ENCODE assay signal across 9 mouse cellular contexts in genomic region chr11:43617924-43618323, GRCm38 (mm10). TPM values are rescaled to one million over a fixed set of nuclear protein-coding genes. Genes with fewer than 3 reads are reported as not detected.
A peak's percentile ranks its signal among the peaks of the same experiment; 100 is the strongest.
DNase-seq lines count a peak whose midpoint lies in the region; ATAC-seq lines count a peak whose summit lies in the region.
"Had no signal": no experiment of that assay in that cellular context is flagged by ENCODE, and none has a peak within 500 bp of the region (broad histone marks: within the 10 kb centered on the region; RNA-seq: fewer than 3 reads in every experiment).

No protein-coding gene starts in this region.

- H3K27me3 ChIP-seq in hindbrain, embryonic 15.5 days = no peaks in the 10 kb centered on the region

- no peak overlapping the region for H3K9ac ChIP-seq in hindbrain, embryonic 15.5 days

- ATAC-seq in hindbrain, embryonic 15.5 days (ENCODE audit: low FRiP score, low read depth) = peak; percentile 47; the same call in 1 of the 2 replicates

- H3K4me1 ChIP-seq in hindbrain, embryonic 15.5 days (replicated peaks) = peaks cover 17% of the 10 kb centered on the region

- H3K27ac ChIP-seq in hindbrain, embryonic 15.5 days (replicated peaks) = peak overlapping the region; percentile 59

- H3K36me3 ChIP-seq in hindbrain, embryonic 15.5 days = no peaks in the 10 kb centered on the region

- WGBS in hindbrain, embryonic 15.5 days = 22% methylated on average over 5 of the region's 5 CpGs

- H3K9me3 ChIP-seq in hindbrain, embryonic 15.5 days = no peaks in the 10 kb centered on the region

- no peak overlapping the region for H3K4me2 ChIP-seq in hindbrain, embryonic 15.5 days

- DNase-seq in adrenal gland, postnatal 14 days = peak; percentile 19
- no peak for DNase-seq in adrenal gland, adult 18-20 months (ENCODE audit: low spot score in 2 of 2)
- DNase-seq in ovary, postnatal 14 days (ENCODE audit: low spot score) = peak; percentile 12
- no peak for DNase-seq in ovary, postnatal 36 days (ENCODE audit: low spot score)
- peak; percentile 73 for DNase-seq in retina, postnatal 1 day
- no peak for DNase-seq in right cerebral cortex, postnatal 14 days
- DNase-seq in right cerebral cortex, adult 18-20 months = no peak

- no peak overlapping the region for H3K4me3 ChIP-seq in hindbrain, embryonic 15.5 days

RNA-seq across cellular contexts. Expression of gene Fabp6, which starts 16.6 kb away (rescaled TPM):
- not detected in 2 replicates for total RNA-seq in adrenal gland, postnatal 14 days (2021)
- not detected for total RNA-seq in adrenal gland, adult 18-20 months (2021)
- polyA plus RNA-seq in hindbrain, embryonic 15.5 days (2015; fragmentation: Nextera tagmentation; extraction: Ambion mirVana) = not detected in 2 replicates
- total RNA-seq: gastrocnemius, postnatal 36 days had no signal

RNA-seq across cellular contexts. Expression of gene 4933415A04Rik, which starts 31.1 kb away (rescaled TPM):
- 1.6 and 1.7 TPM in 2 replicates for total RNA-seq in adrenal gland, postnatal 14 days (2021)
- under 1 TPM; 0.43 to 0.48 TPM for total RNA-seq in adrenal gland, adult 18-20 months (2021)
- 3.4 and 3.8 TPM in 2 replicates for polyA plus RNA-seq in hindbrain, embryonic 15.5 days (2015; fragmentation: Nextera tagmentation; extraction: Ambion mirVana)
- total RNA-seq: gastrocnemius, postnatal 36 days had no signal

Comparison
In these comparisons a context has a peak if more than half of its experiments do, and no peak if none do; other contexts are left out.
1. DNase-seq: peak in adrenal gland, postnatal 14 days (single experiment), ovary, postnatal 14 days (single experiment) and retina, postnatal 1 day (single experiment); none in adrenal gland, adult 18-20 months (0 of 2), ovary, postnatal 36 days (single experiment), right cerebral cortex, postnatal 14 days (single experiment) and right cerebral cortex, adult 18-20 months (single experiment).